Mouse (Mus musculus): Measurements from ENCODE around the gene Trpd52l3.
"Not testable (repeated sequence)": the region's sequence is repeated elsewhere in the genome, so short reads cannot be mapped to it uniquely, and the experiment has no call there.

Gene Trpd52l3

DNA sequence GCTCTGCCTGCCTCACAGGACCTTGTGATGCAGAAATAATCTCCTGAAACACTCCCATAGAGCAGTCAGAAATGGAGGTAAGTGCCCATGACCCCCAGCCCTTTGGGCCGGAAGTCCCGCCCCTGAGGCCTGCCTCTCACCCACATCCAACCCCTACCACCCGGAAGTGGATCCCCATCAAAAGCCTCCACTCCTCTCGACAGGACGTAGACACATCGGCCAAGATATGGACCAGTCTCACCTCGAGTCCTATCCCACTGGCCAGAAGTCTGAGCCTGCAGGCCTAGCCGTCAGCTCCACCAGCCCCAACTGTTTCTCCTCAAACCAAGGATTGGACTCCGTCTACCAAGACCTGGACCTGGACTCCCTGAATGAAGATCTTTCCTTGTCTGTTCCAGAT lies at the start of gene Trpd52l3:
Trpd52l3 (plus strand) TSS at position 170 of the 400 bp plus-strand sequence.
- no peak for DNase-seq (ENCODE audit: low spot score in 2 of 2)

DNA sequence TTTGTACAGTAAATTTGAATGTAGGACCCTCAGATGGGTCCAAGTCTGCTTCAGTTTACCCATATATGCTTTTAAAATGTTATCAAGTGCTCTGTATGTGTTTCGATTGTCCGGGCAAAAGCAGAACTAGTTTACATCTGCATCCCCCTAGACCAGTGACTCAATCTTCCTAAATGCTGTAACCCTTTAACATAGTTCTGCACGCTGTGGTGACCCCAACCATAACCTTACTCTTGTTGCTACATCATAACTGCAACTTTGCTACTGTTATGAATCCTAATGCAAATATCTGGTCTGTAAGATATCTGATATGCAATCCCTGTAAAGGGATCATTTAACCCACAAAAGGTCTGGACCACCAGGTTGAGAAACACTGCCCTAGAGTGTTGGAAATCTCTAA lies 49.8 kb upstream of the Trpd52l3 start:
- DNase-seq (ENCODE audit: low spot score in 2 of 2), result no peak

DNA sequence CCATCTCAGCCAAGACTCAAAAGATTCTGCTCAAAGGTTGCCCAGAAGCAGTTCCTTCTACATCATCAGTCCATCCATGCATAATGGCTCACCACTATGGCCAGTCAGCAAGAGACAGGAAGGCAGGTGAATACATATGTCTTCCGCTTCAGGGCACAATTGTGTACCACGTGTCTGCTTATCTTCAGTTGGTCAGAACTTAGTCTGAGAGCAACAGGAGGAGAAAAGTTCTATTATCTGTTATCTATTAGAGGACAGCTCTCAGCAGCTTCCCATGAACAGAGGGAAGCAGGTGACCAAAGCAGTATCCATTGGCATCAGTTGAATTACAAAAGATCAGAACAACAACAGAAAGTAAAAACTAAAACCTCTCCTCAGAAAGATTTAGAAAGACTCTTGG lies 48.1 kb upstream of the Trpd52l3 start:
- no peak for DNase-seq (ENCODE audit: low spot score in 2 of 2)

DNA sequence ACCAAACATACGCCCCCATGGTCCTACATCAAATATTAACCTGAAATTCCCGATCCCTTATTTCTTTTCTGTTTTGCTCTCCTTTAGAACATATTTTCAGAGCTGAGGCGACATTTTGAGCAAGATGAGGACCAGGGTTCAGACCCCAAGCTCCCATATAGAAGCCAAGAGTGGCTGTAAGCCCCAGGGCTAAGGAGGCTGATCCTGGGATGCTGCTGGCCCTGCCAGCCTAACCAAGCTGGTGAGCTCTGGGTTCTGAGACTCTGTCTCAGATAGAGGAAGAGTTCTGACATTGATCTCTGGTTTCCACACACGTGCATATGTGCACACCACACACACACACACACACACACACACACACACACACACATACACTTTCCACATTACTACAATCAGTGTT lies 42.7 kb upstream of the Trpd52l3 start:
- no peak for DNase-seq (ENCODE audit: low spot score in 2 of 2)

DNA sequence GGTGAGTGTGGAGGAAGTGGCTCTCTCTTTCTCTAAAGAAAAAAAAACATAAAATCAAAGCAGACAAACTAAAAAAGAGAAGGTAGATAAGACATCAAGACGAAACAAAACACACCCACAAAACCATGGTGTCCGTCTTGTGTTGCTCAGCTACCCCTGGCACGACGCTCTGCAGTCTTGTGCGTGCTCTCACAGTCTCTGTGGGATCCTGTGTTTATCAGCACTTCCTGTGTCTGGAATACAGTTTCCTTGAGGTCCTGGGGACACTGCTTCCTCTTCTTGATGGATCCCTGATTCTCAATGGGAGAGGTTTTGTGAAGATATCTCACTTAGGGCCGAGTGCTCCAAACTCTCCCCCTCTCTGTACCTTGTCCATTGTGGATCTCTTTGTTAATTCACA lies 41.7 kb upstream of the Trpd52l3 start:
- no peak for DNase-seq (ENCODE audit: low spot score in 2 of 2)

DNA sequence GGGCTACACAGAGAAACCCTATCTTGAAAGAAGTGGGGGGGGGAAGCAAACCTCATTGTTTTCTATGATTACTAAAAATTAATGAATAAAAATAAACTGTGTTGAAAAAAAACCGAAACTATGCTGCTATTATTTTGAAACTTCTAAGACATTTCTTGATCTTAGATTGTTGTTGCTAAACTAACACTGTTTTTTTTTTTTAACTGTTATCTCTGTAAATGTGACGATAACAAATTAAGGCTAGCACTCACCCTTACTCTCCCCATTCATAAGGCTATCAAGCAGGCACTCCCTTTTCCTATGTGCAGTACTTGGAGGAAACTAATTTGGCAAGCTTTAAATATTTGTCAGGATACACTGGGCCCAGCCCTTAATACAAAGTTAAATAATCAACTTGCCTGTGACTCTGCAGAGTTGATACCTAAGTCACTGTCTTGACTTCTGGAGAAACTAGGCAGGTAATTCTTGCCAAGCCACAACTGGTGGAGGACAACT lies 39.9 kb upstream of the Trpd52l3 start:
- no peak for DNase-seq (ENCODE audit: low spot score in 2 of 2)

DNA sequence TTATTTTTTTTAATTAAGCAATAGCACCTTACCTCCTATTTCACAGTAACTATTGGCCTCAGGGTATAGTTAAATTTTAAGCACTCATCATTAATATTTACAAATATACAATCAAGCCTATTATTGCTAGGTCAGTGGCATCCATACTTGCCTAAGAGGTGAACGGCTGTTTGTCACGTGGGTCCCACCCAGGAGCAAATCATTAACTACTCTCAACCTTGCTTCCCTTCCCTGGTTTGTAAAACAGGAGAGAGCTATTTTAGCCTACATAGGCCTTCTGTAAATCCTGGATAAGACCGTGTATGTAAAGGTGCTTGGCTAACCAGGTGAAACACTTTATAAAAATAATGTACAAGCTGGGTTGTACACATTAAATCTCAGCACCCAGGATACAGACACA lies 35.6 kb upstream of the Trpd52l3 start:
- no peak for DNase-seq (ENCODE audit: low spot score in 2 of 2)

DNA sequence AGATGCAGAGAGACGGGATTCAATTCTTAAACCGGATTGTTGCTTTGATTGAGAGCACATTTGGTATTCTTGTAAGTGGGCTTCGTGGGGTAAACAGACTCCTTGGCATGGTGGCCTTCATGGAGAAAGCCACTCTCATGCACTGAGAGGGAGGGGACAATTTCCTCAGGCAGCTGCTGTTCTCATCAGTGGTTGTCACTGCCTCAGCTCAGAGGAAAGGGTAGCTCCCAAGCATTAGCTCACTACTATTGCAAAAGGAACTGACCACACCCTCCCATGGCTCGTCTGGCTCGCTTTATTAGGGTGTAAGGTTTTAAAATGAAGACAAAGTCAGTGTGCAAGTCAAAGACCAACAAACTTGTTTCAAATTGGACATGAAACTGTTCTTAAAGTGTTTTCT lies 30.2 kb upstream of the Trpd52l3 start:
- DNase-seq (ENCODE audit: low spot score in 2 of 2), result no peak

DNA sequence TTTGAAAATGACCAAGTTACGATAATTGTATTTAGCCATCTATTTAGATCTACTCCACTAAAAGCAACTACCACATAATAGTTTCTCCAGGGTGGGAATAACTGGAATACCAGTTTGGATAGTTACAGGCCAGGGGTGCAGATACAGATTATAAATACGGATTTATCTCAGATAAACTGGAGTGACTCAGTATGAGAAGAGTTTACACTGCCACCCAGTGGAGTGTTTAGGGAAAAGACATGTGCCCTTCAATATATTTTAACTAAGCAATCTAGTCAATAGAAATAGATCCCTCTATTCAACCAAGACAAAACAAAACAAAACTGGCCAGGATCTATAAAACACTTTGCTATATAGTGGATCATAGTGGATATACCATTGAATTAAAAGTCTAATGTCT lies 24.7 kb upstream of the Trpd52l3 start:
- DNase-seq (ENCODE audit: low spot score in 2 of 2), result no peak

DNA sequence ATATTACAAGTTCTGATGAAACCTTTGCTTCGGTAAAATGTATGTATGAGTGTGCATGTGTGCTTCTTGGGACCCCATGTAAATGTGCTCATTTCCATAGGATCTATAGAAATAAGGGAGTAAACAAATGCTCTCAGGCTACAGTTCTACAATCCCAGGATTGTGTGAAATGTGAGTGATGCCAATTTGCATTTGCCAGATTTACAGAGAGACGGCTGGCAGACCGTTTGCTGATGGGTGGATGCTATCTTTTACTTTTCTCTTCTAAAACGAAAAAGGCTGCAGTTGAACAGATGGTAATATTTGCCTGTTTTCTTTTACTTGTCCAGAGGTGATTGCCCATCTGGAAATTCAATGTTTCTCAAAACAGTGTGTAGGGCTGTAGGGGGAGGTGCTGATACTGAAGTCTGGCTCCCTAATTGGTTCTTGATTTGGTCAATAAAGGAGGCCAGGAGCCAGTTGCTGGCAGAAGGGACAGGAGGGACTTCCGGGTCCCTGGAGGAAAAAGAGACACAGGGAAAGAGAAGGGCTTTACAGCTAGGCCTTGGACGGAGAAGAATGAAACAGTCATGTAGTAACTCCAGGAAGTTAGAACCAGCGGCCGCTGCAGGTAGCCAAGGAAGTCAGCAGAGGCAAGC lies 24.0 kb upstream of the Trpd52l3 start:
- peak in 1 of 2 experiments; percentile 39 for DNase-seq (ENCODE audit: low spot score in 2 of 2)

DNA sequence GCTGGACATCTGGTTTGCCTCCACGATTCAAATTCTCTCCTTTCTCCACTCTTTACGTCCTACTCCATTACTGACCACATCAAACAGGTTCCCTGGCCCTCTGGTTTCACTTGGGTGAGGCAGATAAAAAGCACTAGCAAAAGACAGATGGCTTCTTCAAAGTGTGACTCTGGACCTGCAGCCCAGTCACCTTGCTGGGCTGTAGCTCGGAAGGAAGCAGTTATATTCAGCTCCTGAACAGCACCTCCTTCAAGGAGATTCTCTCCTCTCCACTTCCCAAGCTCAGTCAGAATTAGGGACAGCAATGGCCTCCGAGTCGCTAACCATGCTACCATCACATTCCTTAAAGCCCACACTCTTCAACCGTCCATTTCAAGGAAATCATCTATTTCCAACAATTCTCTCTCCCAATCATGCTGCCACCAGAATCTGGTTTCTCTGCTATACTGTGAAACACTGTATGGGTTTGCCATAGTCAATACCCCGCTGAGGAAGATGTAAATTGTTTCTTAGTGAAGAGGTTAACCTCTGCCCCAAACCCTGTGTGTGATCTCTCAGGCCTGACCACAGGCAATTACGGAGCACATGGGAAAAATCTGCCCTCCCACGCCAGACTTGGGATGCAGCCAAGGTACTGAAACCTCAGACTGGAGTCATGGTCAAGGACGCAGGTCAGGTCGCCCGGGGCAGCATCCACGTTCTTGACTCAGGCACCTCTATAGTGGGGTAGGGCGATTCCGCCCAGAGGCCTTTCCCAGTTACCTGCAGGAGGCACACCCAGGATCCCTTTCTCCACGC lies 19.2 kb upstream of the Trpd52l3 start:
- no peak for DNase-seq (ENCODE audit: low spot score in 2 of 2)

DNA sequence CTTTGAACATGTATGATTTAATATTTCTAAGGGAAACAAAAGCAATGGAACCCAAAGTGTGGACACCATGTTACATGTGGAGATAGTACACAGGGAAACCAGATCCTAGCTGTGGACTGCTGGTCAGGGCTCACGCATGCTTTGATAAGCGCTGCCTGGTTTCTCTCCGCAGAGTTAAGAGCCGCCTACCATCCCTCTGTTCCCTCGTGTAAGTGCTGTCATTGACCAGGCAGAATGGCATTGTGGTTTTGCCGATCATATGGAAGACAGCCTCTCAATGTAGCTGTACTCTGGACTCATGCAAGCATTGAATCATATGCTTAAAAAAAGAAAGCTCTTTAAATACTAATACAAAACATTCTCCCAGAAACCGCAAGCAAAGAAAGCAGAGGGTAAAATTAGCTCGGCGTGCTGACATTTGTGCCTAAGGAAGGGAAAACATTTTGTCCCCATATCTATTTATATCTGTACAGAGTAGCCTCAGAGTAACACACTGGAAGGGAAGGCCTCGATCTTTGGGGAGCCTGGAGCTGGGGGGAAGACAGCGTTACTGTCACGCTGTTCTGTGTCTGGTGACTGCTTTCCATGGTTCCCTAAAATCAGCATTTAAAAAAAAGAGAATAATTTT lies 17.0 kb upstream of the Trpd52l3 start:
- no peak for DNase-seq (ENCODE audit: low spot score in 2 of 2)

DNA sequence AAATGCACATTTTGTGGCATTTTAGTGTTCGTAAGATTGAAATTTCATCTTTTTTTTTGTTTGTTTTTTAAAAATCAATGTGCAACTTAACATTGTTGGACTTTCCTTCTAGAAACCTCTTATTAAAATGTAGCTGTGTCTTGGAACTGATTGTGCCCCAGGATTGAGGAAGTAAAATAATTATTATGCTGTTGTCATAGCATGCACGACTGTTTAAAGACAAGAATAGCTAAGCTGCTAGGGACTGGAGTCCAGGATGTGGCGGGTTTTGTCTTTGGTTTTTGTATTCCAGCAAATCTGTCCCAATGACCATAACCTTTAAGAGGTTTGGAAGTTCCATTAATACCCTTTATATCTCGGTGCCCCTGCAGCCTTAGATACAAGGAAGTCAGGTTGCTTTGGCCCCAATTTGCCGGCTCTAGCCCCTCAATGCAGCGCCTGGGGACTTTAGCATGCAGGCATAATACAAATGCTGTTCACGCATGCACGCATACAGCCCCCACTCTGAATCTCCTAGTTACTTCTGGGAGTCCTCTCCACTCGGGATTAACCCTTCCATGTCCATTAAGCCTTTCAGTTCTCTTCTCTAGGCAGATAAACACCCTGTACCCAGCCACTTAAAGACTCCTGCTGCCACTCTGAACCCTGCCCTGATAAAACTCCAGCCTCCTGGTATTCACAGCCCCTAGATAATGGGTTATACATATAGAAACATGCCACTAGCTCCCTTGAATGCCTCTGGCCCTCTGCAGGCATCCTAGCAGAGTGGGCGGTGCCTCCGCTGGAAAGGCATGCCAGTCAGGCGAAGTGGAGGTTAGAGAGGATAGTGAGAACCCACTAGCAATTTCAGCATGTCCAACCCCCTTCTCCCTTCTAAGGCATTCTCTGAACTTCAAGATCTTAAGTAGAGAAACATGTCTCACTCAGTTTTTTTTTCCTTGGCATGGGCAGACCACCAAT lies 2.9 kb upstream of the Trpd52l3 start:
- peak in 1 of 2 experiments; percentile 39 for DNase-seq (ENCODE audit: low spot score in 2 of 2)

DNA sequence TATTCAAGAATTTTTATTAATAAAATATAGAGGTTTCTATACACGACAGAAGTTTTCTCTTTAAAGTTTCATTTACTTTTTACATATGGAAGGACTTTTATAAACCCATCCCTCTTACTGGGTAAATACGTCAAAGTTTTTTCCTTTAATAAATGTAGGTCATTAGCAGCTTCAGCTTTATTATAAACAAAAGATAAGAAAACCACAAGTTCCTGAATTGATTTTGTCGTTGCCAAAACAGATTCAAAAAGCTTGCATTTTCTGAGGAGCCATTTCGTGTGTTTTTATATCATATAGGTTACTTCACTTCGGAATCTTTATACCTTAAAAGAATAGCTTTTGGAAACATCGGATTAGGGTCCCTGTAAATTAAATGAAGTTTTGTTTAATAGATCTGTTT lies 2.0 kb upstream of the Trpd52l3 start:
- DNase-seq (ENCODE audit: low spot score in 2 of 2), result no peak

DNA sequence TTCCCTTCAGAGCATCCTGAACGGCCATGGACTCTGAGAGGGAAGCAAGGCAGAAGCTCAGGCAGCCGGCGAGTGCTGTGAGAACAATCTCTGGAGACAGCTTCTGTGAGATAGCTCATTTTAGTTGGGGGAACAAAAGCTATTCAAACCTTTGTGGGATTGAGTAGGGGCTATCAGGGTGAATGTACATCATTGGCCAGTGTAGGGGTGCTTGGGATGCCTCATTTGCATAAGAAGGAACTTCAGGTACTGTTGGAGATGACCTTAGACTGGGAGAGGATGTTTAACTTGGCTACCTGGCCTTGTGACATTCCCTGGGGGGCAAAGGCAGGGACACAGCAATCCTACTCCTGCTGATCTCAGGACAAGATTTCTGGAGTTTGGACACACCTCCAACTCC lies 2.8 kb downstream of the Trpd52l3 start:
- DNase-seq (ENCODE audit: low spot score in 2 of 2), result no peak

DNA sequence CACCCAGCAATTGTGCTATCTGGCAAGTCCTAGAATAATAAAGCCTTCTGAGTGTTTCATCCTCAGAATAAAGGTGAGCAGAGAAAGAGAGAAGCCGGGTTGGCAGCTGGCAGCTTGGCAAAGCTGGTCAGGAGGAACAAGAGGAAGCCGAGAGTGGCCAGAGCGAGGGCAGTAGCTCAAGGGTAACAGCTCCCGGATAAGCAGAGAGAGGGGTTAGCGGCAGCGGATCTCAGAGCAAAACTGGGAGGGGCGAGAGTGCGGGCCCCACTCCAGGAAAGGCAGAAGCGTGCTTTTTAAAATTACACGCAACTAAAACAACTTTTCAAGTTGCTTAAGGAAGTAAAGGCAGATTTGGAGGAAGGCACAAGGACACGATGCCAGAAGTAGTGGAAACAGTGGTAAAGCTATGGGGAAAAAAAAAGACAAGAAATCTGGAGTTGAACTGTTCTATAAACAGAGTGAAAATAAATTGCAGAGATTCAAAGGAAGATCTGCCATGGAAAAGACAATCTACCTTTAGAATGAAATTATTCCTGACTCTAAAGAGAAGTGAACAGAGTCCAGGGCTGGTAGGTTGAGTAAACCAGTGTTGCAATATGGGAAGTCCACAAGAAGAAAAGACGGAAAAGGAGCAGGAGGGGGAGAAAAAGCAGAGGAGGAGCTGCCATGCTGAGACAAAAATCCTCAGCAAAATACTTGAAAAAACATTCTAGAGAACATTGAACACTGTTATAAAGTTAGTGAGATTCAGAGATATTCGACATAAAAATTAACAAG lies 7.1 kb downstream of the Trpd52l3 start:
- no peak for DNase-seq (ENCODE audit: low spot score in 2 of 2)

DNA sequence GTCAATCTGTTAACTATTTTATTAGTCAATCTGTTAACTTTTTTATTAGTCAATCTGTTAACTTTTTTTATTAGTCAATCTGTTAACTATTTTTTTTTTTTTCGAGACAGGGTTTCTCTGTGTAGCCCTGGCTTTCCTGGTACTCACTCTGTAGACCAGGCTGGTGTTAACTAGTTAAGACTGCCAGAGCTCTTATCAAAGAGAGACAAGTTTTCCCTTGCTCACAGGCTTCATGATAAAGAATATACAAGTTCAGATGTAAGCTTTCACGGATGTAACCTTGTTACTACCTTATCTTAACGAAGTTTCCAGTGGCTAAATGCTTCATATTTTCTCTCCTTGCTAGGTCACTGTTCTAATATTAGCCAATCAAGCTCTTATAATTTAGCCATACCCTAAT lies 10.7 kb downstream of the Trpd52l3 start:
- DNase-seq (ENCODE audit: low spot score in 2 of 2), result no peak

DNA sequence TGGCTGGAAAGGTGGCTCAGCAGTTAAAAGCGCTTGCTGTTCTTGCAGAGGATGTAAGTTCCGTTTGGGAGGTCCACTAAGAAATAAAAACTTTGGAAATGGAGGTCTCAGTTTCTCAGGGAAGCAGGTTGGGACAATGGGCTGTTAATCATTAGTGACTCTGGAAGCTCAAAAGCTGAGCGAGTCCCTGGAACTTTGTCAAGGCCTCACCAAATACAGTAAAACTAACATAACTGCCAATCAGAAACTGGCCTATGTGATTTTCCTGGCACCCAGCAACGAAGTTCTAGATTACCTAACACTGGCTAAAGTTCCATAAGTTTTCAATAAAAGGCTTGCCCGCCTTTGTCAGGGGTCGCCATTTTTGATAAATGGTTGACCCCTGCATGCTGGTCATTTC lies 12.6 kb downstream of the Trpd52l3 start:
- DNase-seq (ENCODE audit: low spot score in 2 of 2), result no peak

DNA sequence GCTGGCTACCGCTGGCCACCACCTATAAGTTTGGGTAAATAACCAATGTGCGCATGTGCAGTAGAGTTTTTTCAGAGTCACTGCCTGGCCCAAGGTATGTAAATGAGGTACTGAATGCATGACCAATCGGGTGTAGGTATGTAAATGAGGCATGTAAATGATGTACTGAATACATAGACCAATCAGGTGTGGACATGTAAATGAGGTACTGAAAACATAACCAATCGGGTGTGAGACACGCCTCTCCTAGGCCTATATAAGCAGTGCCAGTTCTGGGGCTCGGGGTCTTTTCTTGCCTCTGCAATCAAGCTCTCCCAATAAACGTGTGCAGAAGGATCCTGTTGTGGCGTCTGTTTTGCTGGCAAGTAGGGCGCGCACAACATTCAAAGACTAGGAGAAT lies 19.8 kb downstream of the Trpd52l3 start:
- DNase-seq (ENCODE audit: low spot score in 2 of 2), result not testable (repeated sequence)

DNA sequence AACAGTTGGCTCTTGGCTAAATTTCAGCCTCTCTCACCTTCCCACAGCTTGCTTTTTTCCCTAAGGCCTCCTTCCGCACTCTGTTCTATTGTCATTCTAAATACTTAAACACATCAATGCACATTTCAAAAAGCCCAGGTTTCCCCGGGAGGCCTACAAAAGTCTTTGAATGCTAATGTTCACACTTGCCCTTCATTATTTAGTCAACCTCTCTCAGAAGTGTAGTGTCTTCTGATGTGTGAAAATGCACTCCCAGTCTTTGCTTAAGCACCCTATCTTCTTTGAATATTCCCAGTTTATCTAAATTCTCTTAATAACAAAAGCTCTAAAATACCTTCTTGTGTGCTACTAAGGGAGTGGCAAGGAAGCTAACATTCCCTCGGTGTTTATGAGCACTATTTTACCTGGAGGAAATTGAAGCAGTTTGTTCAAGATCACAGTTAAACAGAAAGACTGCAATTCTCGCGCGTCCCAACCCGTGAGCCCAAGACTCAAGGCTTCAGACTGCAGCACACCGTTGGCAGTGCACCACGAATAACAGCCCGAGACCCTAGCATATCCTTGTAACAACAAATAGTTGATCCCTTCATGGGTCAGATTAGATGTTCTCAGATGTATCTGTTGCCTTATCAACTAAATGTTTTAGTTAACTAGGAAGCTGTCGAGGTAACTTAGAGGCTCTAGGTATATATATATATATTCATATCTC lies 25.6 kb downstream of the Trpd52l3 start:
- no peak for DNase-seq (ENCODE audit: low spot score in 2 of 2)

Measured in right cerebral cortex, postnatal 10 days (tissue).